Mouse (Mus musculus) myocyte (in vitro differentiated cells): Measurements from ENCODE around the gene Sec22b. TPM values are rescaled to one million over a fixed set of nuclear protein-coding genes. Genes with fewer than 3 reads are reported as not detected.

Experiments
- H3K27me3 ChIP-seq: one replicate; pipeline ENCODE4 v1.6.1; 2011; ENCODE audit not compliant: control insufficient read depth, insufficient read depth, insufficient read length
- H3K36me3 ChIP-seq: one replicate; pipeline ENCODE4 v1.6.1; 2011; ENCODE audit not compliant: control insufficient read depth, insufficient read depth
- H3K4me2 ChIP-seq: one replicate; pipeline ENCODE4 v1.6.1; 2011; ENCODE audit warnings: low read depth, control low read depth
- H3K4me3 ChIP-seq: one replicate; pipeline ENCODE4 v1.5.1; 2011; ENCODE audit warnings: mild to moderate bottlenecking, control low read depth, moderate library complexity
- H3K79me2 ChIP-seq: one replicate; pipeline ENCODE4 v1.6.1; 2011; ENCODE audit not compliant: control insufficient read depth, insufficient read depth
- H3ac ChIP-seq: one replicate; pipeline ENCODE4 v1.6.1; 2011; ENCODE audit not compliant: control insufficient read depth, insufficient read length
- CEBPB ChIP-seq: IDR thresholded peaks from 2 replicates; pipeline ENCODE4 v1.6.1; 2011; ENCODE audit warnings: mild to moderate bottlenecking, moderate library complexity; ENCODE audit not compliant: poor library complexity, insufficient read depth, severe bottlenecking
- E2F4 ChIP-seq: IDR thresholded peaks from one replicate; pipeline ENCODE4 v1.6.1; 2011; ENCODE audit warnings: mild to moderate bottlenecking, control low read depth, moderate library complexity; ENCODE audit not compliant: insufficient read depth
- MAX ChIP-seq: IDR thresholded peaks from one replicate; pipeline ENCODE4 v1.6.1; 2011; ENCODE audit warnings: low read depth, mild to moderate bottlenecking, control low read depth
- MYOD1 ChIP-seq, 3 experiments: IDR thresholded peaks; one replicate each; pipeline ENCODE4 v1.6.1; 2011; ENCODE audit warnings: control low read depth in 2 of 3, low read depth in 2 of 3, mild to moderate bottlenecking in 2 of 3, moderate library complexity in 1 of 3; ENCODE audit not compliant: insufficient read length in 2 of 3, control insufficient read depth in 1 of 3
- MYOG ChIP-seq, 3 experiments: IDR thresholded peaks; one replicate each; pipeline ENCODE4 v1.6.1; 2011; ENCODE audit warnings: control low read depth in 2 of 3, low read depth in 2 of 3, mild to moderate bottlenecking in 2 of 3; ENCODE audit not compliant: insufficient read length in 2 of 3, control insufficient read depth in 1 of 3, insufficient read depth in 1 of 3
- POLR2A ChIP-seq: IDR thresholded peaks from one replicate; pipeline ENCODE4 v1.6.1; 2011; ENCODE audit warnings: low read depth, mild to moderate bottlenecking, control low read depth, moderate library complexity; ENCODE audit not compliant: insufficient read length
- POLR2AphosphoS2 ChIP-seq: IDR thresholded peaks from one replicate; pipeline ENCODE4 v1.6.1; 2011; ENCODE audit warnings: low read depth, control low read depth; ENCODE audit not compliant: insufficient read length
- REST ChIP-seq: IDR thresholded peaks from one replicate; pipeline ENCODE4 v1.6.1; 2011; ENCODE audit warnings: mild to moderate bottlenecking, control low read depth, moderate library complexity; ENCODE audit not compliant: insufficient read depth, insufficient read length
- SRF ChIP-seq: IDR thresholded peaks from one replicate; pipeline ENCODE4 v1.6.1; 2011; ENCODE audit warnings: low read depth; ENCODE audit not compliant: control insufficient read depth, insufficient read length
- TCF12 ChIP-seq: IDR thresholded peaks from one replicate; pipeline ENCODE4 v1.6.1; 2011; ENCODE audit warnings: mild to moderate bottlenecking, control low read depth; ENCODE audit not compliant: poor library complexity, insufficient read depth, severe bottlenecking
- TCF3 ChIP-seq: IDR thresholded peaks from one replicate; pipeline ENCODE4 v1.6.1; 2011; ENCODE audit warnings: low read depth, control low read depth; ENCODE audit not compliant: insufficient read length
- USF1 ChIP-seq: IDR thresholded peaks from one replicate; pipeline ENCODE4 v1.6.1; 2011; ENCODE audit warnings: low read depth, mild to moderate bottlenecking, control low read depth, moderate library complexity
- polyA plus RNA-seq: library from polyadenylated mRNA; unstranded; fragments of >200 nt; fragmentation: generic; extraction: Trizol; gene quantifications from one replicate; pipeline ENCODE4 v1.2.1, GENCODE M21; 2012; ENCODE audit warnings: missing spikeins

The Sec22b gene
- 55.6 TPM for polyA plus RNA-seq

DNA sequence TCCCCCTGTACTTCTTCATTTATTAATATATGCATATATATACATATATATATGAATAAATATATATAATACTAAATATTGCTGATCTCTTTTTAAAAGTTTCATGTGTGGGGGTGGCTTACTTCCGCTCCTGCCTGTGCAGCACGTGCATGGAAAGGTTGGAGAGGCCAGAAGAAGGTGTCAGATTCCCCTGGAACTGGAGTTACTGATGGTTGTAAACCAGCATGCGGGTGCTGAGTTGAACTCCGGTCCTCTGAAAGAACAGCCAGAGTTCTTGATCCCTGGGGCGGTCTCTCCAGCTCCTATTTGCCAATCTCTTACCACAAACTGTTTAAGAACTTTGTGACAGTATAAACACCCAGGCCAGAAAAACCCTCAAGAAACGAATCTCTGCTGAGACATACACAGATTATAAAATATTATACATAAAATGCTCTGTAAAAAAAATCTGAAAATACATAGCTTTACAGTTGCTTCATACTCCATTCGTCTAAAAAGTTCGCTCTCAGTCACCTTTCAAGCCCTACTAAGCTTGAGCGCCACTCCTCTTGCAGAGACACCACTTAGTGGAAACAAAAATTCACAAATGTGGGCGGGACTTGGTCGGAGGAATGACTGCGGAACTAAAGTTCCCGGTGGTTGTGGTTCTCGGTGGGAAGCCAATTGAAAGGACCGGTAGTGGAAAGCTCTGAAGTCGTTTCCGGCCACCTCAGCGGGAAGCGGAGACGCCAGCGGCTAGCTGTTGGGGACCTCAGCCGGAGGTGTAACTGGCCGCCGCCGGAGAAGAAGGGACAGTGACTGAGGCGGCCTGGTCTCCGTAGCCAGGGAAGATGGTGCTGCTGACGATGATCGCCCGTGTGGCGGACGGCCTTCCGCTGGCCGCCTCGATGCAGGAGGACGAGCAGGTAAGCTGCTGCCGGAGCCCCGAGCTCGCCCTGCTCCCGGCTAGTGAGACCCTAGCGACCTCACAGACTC is at the start of gene Sec22b:
Gene Sec22b, plus strand, starts transcription at position 675 of the 975 bp plus-strand sequence.
- H3ac ChIP-seq = peak within 1 kb of the TSS; percentile 83
- peak within 1 kb of the TSS; percentile 72 for H3K4me3 ChIP-seq
- TF ChIP-seq POLR2A (peak; percentile 90), CEBPB (no peak), TCF3 (no peak), POLR2AphosphoS2 (peak; percentile 92), SRF (no peak), TCF12 (no peak), MYOD1 (IDR thresholded peaks at IDR 0.05; ENCODE audit: control insufficient read depth in 1 of 3, insufficient read length in 2 of 3, low read depth in 2 of 3) (peak in 1 of 3 experiments; percentile 4), E2F4 (peak; percentile 58), MAX (no peak), USF1 (no peak), MYOG (IDR thresholded peaks at IDR 0.05; ENCODE audit: control insufficient read depth in 1 of 3, insufficient read depth in 1 of 3, insufficient read length in 2 of 3, low read depth in 2 of 3) (no peak)
- H3K4me2 ChIP-seq = peak within 1 kb of the TSS; percentile 92
- H3K27me3 ChIP-seq = no peaks in the 10 kb centered on the region
- no peaks in the 10 kb centered on the region for H3K36me3 ChIP-seq
- H3K79me2 ChIP-seq = peaks cover 49% of the 10 kb centered on the region

DNA sequence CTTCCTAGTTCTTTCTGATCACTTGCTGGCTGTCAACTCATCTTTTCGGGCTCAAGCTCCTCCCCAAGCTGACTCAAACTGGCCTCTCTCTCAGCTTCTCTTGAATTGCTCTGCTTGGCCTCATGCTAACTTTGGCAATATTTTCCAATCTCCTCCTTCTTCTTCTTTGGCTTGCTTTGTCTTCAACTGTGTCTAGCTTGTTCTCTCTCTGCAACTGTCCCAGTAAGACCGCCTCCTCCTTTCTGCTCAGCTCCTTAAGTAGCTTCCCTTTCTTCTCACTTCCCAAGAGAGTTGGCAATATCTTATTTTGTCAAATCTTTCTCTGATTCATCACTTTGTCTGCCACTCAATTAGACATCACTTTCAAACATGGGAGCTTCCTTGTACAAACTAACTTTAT is 49.2 kb upstream of the Sec22b start:
- H3K36me3 ChIP-seq = no peaks in the 10 kb centered on the region
- no peaks in the 10 kb centered on the region for H3K27me3 ChIP-seq
- H3ac ChIP-seq = no peak overlapping the region
- no peak overlapping the region for H3K4me3 ChIP-seq
- no peak for TF ChIP-seq MYOG (IDR thresholded peaks at IDR 0.05; ENCODE audit: control insufficient read depth in 1 of 3, insufficient read depth in 1 of 3, insufficient read length in 2 of 3, low read depth in 2 of 3)
- no peak for TF ChIP-seq MYOD1 (IDR thresholded peaks at IDR 0.05; ENCODE audit: control insufficient read depth in 1 of 3, insufficient read length in 2 of 3, low read depth in 2 of 3)
- no peak for TF ChIP-seq TCF3
- TF ChIP-seq E2F4 = no peak
- no peak for TF ChIP-seq MAX
- no peak for TF ChIP-seq CEBPB
- no peak for TF ChIP-seq SRF
- TF ChIP-seq USF1 = no peak
- no peak for TF ChIP-seq POLR2A
- no peak for TF ChIP-seq POLR2AphosphoS2
- no peak for TF ChIP-seq TCF12
- no peaks in the 10 kb centered on the region for H3K79me2 ChIP-seq
- H3K4me2 ChIP-seq = no peak overlapping the region

DNA sequence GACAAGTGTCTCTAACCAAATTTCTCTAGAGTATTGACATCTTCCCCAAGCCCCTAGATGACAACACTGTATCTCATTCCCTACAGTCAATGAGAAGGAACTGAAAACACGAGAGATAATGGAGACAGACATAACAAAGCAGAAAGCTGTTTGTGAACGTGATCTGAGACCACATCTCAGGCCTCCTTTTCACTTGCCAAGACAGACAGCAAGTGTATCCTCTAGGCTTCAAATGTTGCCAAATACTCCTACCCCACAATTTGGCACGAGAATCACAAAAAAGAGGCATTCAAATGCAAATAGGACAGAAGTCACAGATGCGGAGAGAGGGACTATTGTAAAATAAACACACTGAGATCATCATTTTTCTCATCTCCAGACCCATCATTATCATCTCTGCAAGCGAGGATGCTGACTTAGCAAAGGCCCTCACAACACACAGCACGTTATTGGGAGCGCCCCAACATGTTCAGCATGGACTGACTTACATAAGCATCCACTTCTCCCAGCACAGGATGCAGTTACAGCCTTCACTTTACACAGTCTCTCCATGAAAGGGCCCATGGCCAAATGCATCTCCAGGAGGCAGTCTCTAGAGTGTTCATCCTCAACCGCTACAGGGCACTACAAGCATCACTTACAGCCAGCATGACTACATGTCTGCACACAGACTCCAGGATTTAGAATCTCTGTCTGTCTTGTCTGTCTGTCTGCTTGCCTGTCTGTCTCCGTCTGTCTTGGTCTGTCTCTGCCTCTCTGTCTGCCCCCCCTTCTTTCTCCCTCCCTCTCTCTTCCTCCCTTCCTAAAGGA is 46.2 kb upstream of the Sec22b start:
- Histone ChIP-seq H3K27me3 (no peaks in the 10 kb centered on the region), H3K4me2 (no peak overlapping the region), H3K4me3 (no peak overlapping the region), H3K79me2 (peaks cover 17% of the 10 kb centered on the region), H3ac (no peak overlapping the region), H3K36me3 (no peaks in the 10 kb centered on the region)
- no peak for TF ChIP-seq TCF3
- TF ChIP-seq POLR2AphosphoS2 = no peak
- TF ChIP-seq MYOD1 (IDR thresholded peaks at IDR 0.05; ENCODE audit: control insufficient read depth in 1 of 3, insufficient read length in 2 of 3, low read depth in 2 of 3) = no peak
- no peak for TF ChIP-seq CEBPB
- TF ChIP-seq MYOG (IDR thresholded peaks at IDR 0.05; ENCODE audit: control insufficient read depth in 1 of 3, insufficient read depth in 1 of 3, insufficient read length in 2 of 3, low read depth in 2 of 3) = no peak
- no peak for TF ChIP-seq USF1
- no peak for TF ChIP-seq POLR2A
- no peak for TF ChIP-seq REST
- no peak for TF ChIP-seq SRF
- no peak for TF ChIP-seq MAX
- TF ChIP-seq E2F4 = no peak
- TF ChIP-seq TCF12 = no peak

DNA sequence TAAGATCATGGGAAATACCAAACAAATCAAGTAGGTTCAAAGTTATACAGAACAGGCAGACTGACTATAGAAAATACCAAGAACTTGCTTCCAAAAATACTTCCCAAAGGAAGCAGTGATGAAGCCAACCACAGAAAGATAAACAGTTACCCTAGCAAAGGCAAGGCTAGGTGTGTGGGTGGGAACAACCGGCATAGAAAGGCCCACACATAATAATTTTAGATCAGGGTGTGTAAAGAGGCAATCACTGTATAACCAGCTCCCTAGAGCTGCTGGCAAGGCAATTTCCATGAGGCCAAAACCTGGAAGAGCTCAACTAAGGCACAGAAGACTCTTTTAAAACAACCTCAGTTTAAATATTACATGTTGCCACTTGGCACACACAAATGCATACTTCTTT is 41.6 kb upstream of the Sec22b start:
- TF ChIP-seq REST (no peak), MAX (no peak), E2F4 (no peak), TCF3 (no peak), CEBPB (no peak), POLR2AphosphoS2 (no peak), USF1 (no peak), MYOG (IDR thresholded peaks at IDR 0.05; ENCODE audit: control insufficient read depth in 1 of 3, insufficient read depth in 1 of 3, insufficient read length in 2 of 3, low read depth in 2 of 3) (no peak), POLR2A (no peak), SRF (no peak), MYOD1 (IDR thresholded peaks at IDR 0.05; ENCODE audit: control insufficient read depth in 1 of 3, insufficient read length in 2 of 3, low read depth in 2 of 3) (no peak), TCF12 (no peak)
- Histone ChIP-seq H3K4me2 (peak overlapping the region; percentile 50), H3K36me3 (no peaks in the 10 kb centered on the region), H3K79me2 (peaks cover 39% of the 10 kb centered on the region), H3K27me3 (no peaks in the 10 kb centered on the region), H3ac (no peak overlapping the region), H3K4me3 (no peak overlapping the region)
